Mouse (Mus musculus): ENCODE measurements around the gene Optn.

Gene Optn

DNA sequence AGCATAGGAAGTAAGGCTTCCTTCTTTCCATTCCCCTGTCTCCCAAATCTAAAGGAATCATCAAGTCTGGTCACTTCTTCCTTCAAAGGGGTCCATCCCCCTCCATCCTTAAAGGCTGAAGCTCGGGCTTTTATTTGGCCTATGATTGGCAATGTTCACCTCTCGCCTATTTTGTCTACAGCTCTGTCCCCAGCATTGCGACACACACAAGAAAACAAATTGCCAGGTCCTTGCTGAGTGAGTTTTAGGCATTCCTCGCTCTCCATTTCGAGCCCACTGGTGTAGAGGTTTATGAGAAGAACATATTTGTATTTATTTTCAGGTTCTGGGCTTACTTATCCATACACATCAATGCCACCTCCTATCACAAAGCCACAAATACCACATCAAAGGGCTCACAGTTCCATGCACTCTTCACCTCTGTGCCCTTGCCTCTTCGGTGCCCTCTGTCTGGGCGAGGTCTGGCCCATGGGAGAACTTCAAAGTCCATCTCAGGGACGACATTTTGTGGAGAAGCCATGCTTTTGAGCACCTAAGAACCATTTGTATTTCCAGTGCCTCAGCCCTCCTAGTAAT lies 2.6 kb downstream of the Optn start:
- DNase-seq (ENCODE audit: low spot score): no peak

- DNase-seq (ENCODE audit: low spot score): no peak
These were observed 3.9 kb downstream of the Optn start for GRCm38 (mm10) chr2:5059997-5060396.

DNA sequence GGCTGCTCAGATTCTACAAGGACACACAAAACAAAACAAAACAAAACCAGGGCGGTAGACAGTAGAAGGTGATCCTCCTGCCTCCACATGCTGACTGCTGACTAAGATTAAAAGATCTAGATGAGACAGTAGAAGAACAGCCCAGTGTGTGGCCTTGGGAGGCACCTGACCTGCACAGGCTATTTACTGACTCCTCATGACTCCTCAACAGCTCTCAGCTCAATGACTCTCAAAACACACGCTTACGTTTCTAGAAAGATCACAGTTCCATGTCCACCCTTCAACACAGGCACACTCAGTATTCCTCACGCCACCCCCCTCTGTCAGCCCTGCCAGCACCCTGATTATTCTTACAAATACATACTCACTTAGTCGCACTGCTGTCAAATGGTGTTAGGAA lies 5.4 kb downstream of the Optn start:
- DNase-seq (ENCODE audit: low spot score): no peak

GRCm38 (mm10) chr2:5050562-5050961 lies 13.3 kb downstream of the Optn start:
- DNase-seq (ENCODE audit: low spot score): no peak

DNA sequence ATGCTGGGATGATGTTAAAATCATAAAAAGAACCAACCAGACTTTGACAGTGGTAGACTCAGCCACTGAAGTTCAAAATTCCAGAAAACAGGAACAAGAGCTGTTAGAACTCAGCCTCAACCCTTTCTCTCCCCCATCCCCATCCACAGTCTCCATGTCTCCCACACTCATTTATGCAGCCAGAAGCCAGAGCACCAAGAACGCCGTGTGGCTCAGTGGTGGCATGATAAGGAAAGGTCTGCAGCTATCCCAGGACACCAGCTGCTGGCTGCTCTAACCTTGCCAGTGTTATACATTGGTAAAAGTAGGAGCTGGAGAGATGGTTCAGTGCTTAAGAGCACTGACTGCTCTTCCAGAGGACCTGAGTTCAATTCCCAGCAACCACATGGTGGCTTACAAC lies 16.8 kb downstream of the Optn start:
- DNase-seq (ENCODE audit: low spot score): no peak

DNA sequence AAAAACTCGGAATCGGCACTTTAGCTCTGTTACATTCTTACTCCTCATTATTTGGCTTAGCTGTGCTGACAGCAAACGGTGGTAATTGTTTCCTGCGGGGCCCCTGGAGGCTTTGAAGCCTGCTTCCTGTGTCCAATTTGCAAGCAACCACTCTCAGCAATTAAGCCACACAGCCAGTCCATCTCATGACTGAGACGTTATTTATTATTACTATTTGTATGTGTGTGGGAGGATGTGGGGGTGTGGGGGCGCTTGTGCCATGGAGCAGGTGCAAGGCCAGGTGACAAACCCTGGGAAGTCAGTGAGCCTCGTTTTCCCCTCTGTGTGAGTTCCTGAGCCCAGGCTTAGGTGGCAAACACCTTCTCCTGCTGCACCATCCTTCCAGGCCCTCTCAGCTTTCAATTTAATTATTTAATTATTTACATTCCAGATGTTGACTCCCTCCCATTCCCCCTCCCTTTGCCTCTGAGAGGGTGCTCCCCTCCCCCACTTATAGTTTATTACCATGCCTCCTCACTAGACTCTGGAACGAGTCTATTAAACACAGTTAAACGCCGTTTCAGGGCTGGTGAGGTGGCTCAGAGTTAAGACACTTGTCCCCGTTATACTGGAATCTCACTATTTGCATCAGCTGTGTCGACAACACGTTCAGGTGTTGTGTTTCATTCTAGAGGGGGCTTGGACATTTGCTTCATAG lies 18.4 kb downstream of the Optn start:
- no peak for DNase-seq (ENCODE audit: low spot score)

GRCm38 (mm10) chr2:5044321-5044720 lies 19.5 kb downstream of the Optn start:
- DNase-seq (ENCODE audit: low spot score): no peak

- no peak for DNase-seq (ENCODE audit: low spot score)
These were observed 20.4 kb downstream of the Optn start for GRCm38 (mm10) chr2:5043476-5043761.

DNA sequence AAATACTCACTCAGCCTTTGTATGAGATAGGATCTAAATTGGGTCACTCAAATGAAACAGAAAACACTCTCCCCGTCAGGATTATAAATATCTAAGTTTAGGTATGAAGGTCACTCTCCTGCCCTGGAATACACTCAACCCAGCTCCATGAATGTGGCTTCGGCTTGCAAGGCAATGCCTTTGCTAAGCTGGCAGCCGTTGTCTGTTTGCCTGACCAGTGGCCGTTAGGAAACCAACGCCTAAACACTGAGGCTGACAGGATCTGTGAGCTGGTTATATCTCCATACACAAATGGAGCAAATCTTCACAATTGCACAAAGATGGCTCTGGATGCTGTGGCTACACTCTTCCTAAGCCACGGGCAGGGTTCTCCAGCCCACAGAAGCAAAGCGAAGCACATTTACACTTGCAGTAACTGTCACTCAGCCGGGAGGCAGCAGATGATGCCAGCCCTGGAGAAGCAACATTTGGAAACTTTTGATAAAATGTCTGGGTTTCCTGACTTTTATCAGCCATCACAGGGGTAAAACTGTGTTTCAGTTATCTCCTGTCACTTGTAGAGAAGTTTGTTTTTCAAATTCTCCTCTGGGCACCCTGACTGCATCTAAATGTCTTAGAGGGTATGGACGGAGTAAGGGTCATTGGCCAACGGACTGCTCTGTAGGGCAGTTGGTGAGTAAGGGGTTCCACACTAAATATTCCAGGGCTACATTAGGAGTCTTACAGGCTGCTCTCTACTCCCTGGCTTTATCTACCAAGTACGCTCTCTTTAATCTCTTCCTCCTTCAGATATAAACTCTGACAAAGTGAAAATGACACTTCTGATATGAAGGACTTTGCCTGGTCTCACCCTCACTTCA lies 21.0 kb downstream of the Optn start:
- DNase-seq (ENCODE audit: low spot score): no peak

DNA sequence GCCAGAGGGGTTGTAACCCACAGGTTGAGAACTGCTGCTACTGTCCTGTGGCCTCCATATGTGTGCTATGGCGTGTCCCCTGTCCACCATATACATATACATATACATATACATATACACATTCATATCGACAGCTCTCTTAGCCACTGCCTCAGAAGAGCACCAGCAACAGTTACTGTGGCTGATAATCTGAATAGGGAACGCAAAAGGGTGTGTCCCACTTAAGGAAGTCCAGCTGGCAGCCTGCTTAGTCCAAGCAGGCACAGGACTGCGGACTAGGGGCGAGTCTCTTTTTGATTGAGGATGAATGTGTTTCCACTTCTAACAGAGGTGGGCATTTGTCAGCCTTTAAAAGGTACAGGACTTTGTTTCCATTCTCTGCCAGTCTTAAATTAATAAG lies 22.0 kb downstream of the Optn start:
- DNase-seq (ENCODE audit: low spot score): no peak

GRCm38 (mm10) chr2:5040281-5041161 lies 23.3 kb downstream of the Optn start:
- no peak for DNase-seq (ENCODE audit: low spot score)

DNA sequence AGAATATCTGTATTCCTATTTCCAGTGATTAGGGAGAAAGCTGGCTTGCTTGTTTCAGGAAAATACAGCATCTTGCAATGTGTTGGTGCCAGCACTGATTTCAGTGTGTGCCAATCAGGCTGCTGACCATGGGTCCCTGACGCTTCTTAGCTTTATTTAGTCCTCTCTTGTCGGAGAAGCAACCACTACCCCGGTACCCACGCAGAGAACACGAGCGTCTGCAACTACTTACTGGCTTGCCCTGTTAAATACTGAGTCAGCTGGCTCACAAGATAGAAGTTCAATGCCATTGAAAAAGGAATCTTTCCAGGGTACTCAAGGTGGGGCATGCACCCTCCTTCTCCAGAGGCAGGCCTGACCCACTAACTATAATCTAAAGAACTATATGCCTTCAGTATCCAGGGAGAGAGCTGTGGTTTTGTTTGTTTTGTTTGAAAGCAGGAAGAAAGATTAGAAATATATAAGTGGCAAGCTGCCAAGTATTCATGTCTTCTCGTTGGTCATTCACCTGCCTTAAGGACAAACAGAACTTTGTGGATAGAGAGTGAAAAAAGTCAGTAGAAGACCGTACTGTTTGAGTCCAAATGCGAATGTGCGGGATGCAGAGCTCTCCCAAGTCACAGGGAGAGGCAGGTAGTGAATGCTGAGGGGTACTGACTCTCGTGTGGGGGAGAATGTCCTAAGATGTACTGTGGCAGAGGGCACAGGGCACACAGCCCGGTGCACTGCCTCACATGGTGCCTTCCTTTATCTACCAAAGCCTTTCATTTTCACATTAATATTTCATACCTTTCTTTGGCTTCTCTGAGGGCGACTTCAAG lies 24.3 kb downstream of the Optn start:
- DNase-seq (ENCODE audit: low spot score): no peak

DNA sequence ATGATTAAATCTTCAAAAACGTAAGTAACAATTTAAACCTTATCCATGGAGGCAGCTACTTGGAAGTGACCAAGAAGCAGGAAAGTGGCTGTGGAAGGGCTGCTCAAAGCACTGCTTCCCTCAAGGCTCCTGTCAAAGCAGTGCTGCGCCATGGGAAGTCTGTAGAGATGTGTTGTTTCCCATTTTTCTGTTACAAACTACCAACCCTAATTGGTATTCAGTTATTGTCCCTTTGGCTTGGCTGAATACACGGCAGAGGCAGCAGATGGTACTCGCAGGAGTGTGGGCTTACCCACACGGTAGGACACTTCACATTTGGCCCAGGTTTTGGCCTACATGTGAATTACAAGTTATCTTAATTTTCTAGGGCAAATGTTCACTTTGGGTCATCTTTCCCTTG lies 25.5 kb downstream of the Optn start:
- no peak for DNase-seq (ENCODE audit: low spot score)

GRCm38 (mm10) chr2:5037390-5037789 lies 26.5 kb downstream of the Optn start:
- DNase-seq (ENCODE audit: low spot score): no peak

GRCm38 (mm10) chr2:5036411-5037076 lies 27.3 kb downstream of the Optn start:
- DNase-seq (ENCODE audit: low spot score): no peak

GRCm38 (mm10) chr2:5035241-5035640 lies 28.6 kb downstream of the Optn start:
- DNase-seq (ENCODE audit: low spot score): no peak

- DNase-seq (ENCODE audit: low spot score): no peak
These were observed 29.1 kb downstream of the Optn start for GRCm38 (mm10) chr2:5034801-5035200.

DNA sequence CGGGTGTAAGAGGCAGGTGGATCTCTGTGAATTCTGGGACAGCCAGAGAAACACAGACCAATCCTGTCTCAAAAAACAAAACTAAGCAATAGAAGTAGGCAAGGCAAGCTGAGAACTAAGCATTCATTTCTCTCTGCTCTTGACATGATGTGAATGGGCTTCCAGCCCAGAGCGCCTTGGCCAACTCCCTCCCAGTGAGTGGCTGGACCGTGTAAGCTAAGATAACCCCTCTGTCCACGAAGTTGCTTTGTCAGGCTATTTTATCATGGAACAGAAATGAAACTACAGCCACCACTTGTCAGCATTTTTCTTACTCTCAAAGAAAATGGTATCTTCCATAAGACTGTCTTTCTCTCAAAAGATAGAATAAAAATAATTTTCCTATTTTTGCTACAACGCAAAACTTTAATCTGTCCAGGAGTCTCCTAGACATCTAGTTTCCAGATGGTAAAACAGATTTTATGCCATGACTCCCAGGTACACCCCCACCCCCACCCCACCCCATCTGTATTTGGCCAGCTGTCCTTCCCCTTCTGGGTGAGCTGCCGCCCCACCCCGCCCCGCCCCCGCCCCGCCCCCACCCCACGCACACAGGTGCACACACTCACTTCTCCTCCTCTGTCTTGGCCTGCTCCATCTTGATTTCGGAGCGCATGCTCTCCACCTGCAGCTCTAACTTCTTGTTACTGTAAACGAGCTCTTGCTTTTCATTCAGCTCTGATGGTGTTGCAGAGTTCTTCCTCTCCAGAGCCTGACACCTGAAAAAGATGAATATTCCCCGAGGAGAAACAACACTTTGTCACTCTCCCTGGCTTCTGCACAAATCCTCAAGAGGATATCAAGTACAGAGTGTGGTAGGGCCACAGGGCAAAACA lies 30.1 kb downstream of the Optn start:
- no peak for DNase-seq (ENCODE audit: low spot score)

- no peak for DNase-seq (ENCODE audit: low spot score)
These were observed 31.2 kb downstream of the Optn start for GRCm38 (mm10) chr2:5032665-5033064.

DNA sequence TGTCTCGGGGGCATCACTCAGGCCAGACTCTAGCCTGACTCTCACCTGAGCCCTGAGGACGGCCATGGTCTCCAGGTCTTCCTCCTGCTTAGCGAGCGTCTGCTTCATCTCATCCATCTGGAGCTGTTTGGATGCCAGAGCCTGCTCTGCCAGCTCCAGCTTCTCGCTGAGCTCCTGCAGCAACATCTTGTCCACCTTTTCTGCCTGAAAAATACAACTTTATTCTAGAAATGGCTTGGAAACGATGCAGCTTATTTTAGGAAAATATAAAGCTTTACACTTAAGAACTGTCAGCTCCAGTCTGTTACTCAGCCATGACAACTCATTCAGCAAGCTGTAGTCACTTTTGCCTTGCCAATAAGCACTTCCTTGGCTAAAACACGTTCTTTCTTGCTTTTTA lies 32.6 kb downstream of the Optn start:
- no peak for DNase-seq (ENCODE audit: low spot score)

Measured in ovary, postnatal 14 days (tissue).